Mouse (Mus musculus) frontal cortex, postnatal 10 days (tissue): ENCODE measurements around the gene Olfr1086.
"Not testable (repeated sequence)": the region's sequence is repeated elsewhere in the genome, so short reads cannot be mapped to it uniquely, and the experiment has no call there.

Experiments used
- DNase-seq, 2 experiments: peaks; one replicate each; pipeline ENCODE4 v3.0.0; 2022; ENCODE audit warnings: low spot score in 2 of 2, mixed read lengths in 1 of 2

Gene Olfr1086

GRCm38 (mm10) chr2:86679992-86680391 is at the start of gene Olfr1086:
Gene Olfr1086, minus strand, starts transcription at chr2:86680092.
- DNase-seq: no peak

DNA sequence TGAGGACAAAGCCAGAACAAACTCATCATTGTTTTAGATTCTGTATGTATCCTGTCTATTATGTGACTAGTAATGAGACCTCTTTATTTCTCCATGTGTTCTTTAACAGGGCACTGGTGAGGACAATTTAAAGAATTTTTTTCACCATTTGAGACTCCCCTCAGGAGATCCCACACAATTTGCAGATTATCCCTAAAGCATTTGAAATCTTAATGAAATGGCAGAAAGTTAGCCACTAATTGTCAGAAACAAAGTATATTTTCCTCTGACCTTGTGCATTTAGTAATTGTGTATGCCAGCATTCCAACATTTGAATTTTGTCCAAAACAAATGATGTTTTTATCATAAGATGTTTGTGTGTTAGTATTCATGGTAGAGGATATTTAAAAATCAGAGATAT is 18.4 kb upstream of the Olfr1086 start, which contains the start of gene Olfr1087:
Gene Olfr1087, minus strand, starts transcription at position 101 of the 400 bp plus-strand sequence.
- no peak for DNase-seq

- no peak for DNase-seq
Observed at GRCm38 (mm10) chr2:86661919-86662318, 18.0 kb downstream of the Olfr1086 start, which contains the start of gene Olfr1085. Gene Olfr1085, minus strand, starts transcription at chr2:86662019.

GRCm38 (mm10) chr2:86639625-86640024 is 40.3 kb downstream of the Olfr1086 start, which contains the start of gene Olfr1084:
Gene Olfr1084, minus strand, starts transcription at chr2:86639725.
- DNase-seq: not testable (repeated sequence)
